Mouse (Mus musculus) megakaryocyte-erythroid progenitor cell, adult 5-6 weeks (primary cell): Measurements from ENCODE around the gene Dennd1b. TPM values are rescaled to one million over a fixed set of nuclear protein-coding genes. Genes with fewer than 3 reads are reported as not detected.

Experiments
- ATAC-seq: replicated peaks from 2 replicates; pipeline ENCODE4 v1.8.0; 2016; ENCODE audit warnings: mild to moderate bottlenecking, inconsistent platforms; ENCODE audit not compliant: severe bottlenecking, poor library complexity, low FRiP score, low TSS enrichment
- total RNA-seq, 2 experiments: library from RNA; stranded (forward) in 1 of 2; stranded (reverse) in 1 of 2; fragments of 200-1000, 215-1000 nt in 1 of 2; fragments of >200 nt in 1 of 2; fragmentation: Nextera tagmentation in 1 of 2; gene quantifications; 2 replicates each; pipeline ENCODE4 v1.2.3; 2014 to 2017

The Dennd1b gene
- total RNA-seq (2014; fragmentation: Nextera tagmentation) (21.0 and 26.8 TPM in 2 replicates), total RNA-seq (2017) (13.8 and 19.3 TPM in 2 replicates)

- ATAC-seq = peak; percentile 76
Measured at GRCm38 (mm10) chr1:138963161-138963867, at the start of gene Dennd1b. Gene Dennd1b (plus strand): TSS chr1:138963435.

- no peak for ATAC-seq
Measured at GRCm38 (mm10) chr1:138915596-138915995, 47.6 kb upstream of the Dennd1b start.

GRCm38 (mm10) chr1:138919601-138920000 is 43.6 kb upstream of the Dennd1b start:
- peak; percentile 24; the same call in 1 of the 2 replicates for ATAC-seq

GRCm38 (mm10) chr1:138920082-138920481 is 43.2 kb upstream of the Dennd1b start:
- peak; percentile 97 for ATAC-seq

- ATAC-seq = no peak
Measured at GRCm38 (mm10) chr1:138920799-138921198, 42.4 kb upstream of the Dennd1b start.

- no peak for ATAC-seq
Measured at GRCm38 (mm10) chr1:138922886-138923285, 40.3 kb upstream of the Dennd1b start.

GRCm38 (mm10) chr1:138924282-138924681 is 39.0 kb upstream of the Dennd1b start:
- ATAC-seq = no peak

GRCm38 (mm10) chr1:138928671-138929483 is 34.4 kb upstream of the Dennd1b start:
- 0 out of 2 replicates have a peak, but pooled peaks have one; percentile 44 for ATAC-seq

GRCm38 (mm10) chr1:138929985-138930384 is 33.2 kb upstream of the Dennd1b start:
- ATAC-seq = no peak

GRCm38 (mm10) chr1:138930856-138931255 is 32.4 kb upstream of the Dennd1b start:
- no peak for ATAC-seq

- ATAC-seq = no peak
Measured at GRCm38 (mm10) chr1:138936169-138936568, 27.1 kb upstream of the Dennd1b start.

- ATAC-seq = no peak
Measured at GRCm38 (mm10) chr1:138937686-138938370, 25.4 kb upstream of the Dennd1b start.

- ATAC-seq = peak; percentile 67; the same call in 1 of the 2 replicates
Measured at GRCm38 (mm10) chr1:138939579-138940139, 23.6 kb upstream of the Dennd1b start.

GRCm38 (mm10) chr1:138940407-138940806 is 22.8 kb upstream of the Dennd1b start:
- ATAC-seq = no peak

- ATAC-seq = no peak
Measured at GRCm38 (mm10) chr1:138952173-138952572, 11.1 kb upstream of the Dennd1b start.

GRCm38 (mm10) chr1:138954978-138955377 is 8.3 kb upstream of the Dennd1b start:
- ATAC-seq = no peak

GRCm38 (mm10) chr1:138955455-138955854 is 7.8 kb upstream of the Dennd1b start:
- no peak for ATAC-seq

- no peak for ATAC-seq
Measured at GRCm38 (mm10) chr1:138956511-138956910, 6.7 kb upstream of the Dennd1b start.

- no peak for ATAC-seq
Measured at GRCm38 (mm10) chr1:138957111-138957510, 6.1 kb upstream of the Dennd1b start.

- no peak for ATAC-seq
Measured at GRCm38 (mm10) chr1:138958863-138959262, 4.4 kb upstream of the Dennd1b start.
